12 mouse cellular contexts compared by ENCODE assay signal in the genomic region with DNA sequence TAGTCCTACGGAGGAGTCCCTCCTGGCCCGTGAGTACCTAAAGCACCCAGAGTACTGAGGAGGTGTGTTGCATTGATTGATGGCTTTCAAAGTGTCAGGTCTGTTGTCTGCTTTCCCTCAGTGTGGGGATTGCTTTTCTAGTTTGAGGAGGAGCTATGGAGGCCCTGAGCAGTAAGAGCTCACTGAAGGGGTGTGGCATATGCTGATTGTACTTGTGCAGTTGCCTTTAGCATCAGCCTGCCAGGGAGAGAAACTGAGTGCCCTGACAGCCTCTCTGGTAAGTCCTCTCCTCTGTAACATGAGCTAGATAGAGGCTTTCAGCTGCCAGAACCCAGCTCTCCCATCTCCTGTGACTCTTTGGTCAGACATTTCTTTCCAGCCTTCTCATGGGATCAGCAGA. TPM values are rescaled to one million over a fixed set of nuclear protein-coding genes. Genes with fewer than 3 reads are reported as not detected.
A peak's percentile ranks its signal among the peaks of the same experiment; 100 is the strongest.
DNase-seq lines count a peak whose midpoint lies in the region; ATAC-seq lines count a peak whose summit lies in the region.
"Had no signal": no experiment of that assay in that cellular context is flagged by ENCODE, and none has a peak within 500 bp of the region (broad histone marks: within the 10 kb centered on the region; RNA-seq: fewer than 3 reads in every experiment).

No protein-coding gene starts in this region.

- H3K9ac ChIP-seq in embryonic facial prominence, embryonic 14.5 days (ENCODE audit: low read depth, low read length) = peak overlapping the region; percentile 42
- no peak overlapping the region for H3K9ac ChIP-seq in lung, embryonic 15.5 days
- H3K9ac ChIP-seq in liver, embryonic 11.5 days (ENCODE audit: low read depth, low read length) = no peak overlapping the region
- no peak overlapping the region for H3K9ac ChIP-seq in forebrain, embryonic 13.5 days
- H3K9ac ChIP-seq: embryonic facial prominence, embryonic 13.5 days; lung, embryonic 14.5 days had no signal

- H3K27ac ChIP-seq in embryonic facial prominence, embryonic 14.5 days (replicated peaks; ENCODE audit: low read depth, low read length) = no peak overlapping the region
- H3K27ac ChIP-seq in embryonic facial prominence, embryonic 10.5 days (replicated peaks) = no peak overlapping the region
- peak overlapping the region; percentile 96 for H3K27ac ChIP-seq in lung, embryonic 15.5 days
- no peak overlapping the region for H3K27ac ChIP-seq in liver, embryonic 11.5 days (ENCODE audit: low read depth, low read length)
- no peak overlapping the region for H3K27ac ChIP-seq in forebrain, embryonic 13.5 days

- WGBS in embryonic facial prominence, embryonic 14.5 days = 75% methylated on average over 2 of the region's 2 CpGs
- WGBS in embryonic facial prominence, embryonic 10.5 days = 68% methylated on average over 2 of the region's 2 CpGs
- WGBS in lung, embryonic 15.5 days = 43% methylated on average over 2 of the region's 2 CpGs
- 48% methylated on average over 2 of the region's 2 CpGs for WGBS in liver, embryonic 11.5 days
- WGBS in forebrain, embryonic 13.5 days = 84% methylated on average over 2 of the region's 2 CpGs

- no peak overlapping the region for H3K4me3 ChIP-seq in embryonic facial prominence, embryonic 14.5 days (ENCODE audit: low read depth, low read length)
- H3K4me3 ChIP-seq in embryonic facial prominence, embryonic 10.5 days = no peak overlapping the region
- H3K4me3 ChIP-seq in lung, embryonic 15.5 days = no peak overlapping the region
- H3K4me3 ChIP-seq in liver, embryonic 11.5 days (ENCODE audit: low read depth, low read length) = no peak overlapping the region
- no peak overlapping the region for H3K4me3 ChIP-seq in forebrain, embryonic 13.5 days
- H3K4me3 ChIP-seq: embryonic facial prominence, embryonic 13.5 days had no signal

- H3K27me3 ChIP-seq in embryonic facial prominence, embryonic 14.5 days (replicated peaks; ENCODE audit: control insufficient read depth, insufficient read depth, low read length) = no peaks in the 10 kb centered on the region
- no peaks in the 10 kb centered on the region for H3K27me3 ChIP-seq in embryonic facial prominence, embryonic 10.5 days (replicated peaks; ENCODE audit: low read depth, poor library complexity, severe bottlenecking)
- no peaks in the 10 kb centered on the region for H3K27me3 ChIP-seq in lung, embryonic 15.5 days
- no peaks in the 10 kb centered on the region for H3K27me3 ChIP-seq in liver, embryonic 11.5 days (replicated peaks; ENCODE audit: control insufficient read depth, insufficient read depth, low read length)
- no peaks in the 10 kb centered on the region for H3K27me3 ChIP-seq in forebrain, embryonic 13.5 days
- H3K27me3 ChIP-seq: embryonic facial prominence, embryonic 13.5 days had no signal

- DNase-seq in embryonic facial prominence, embryonic 14.5 days (ENCODE audit: low spot score) = no peak
- DNase-seq in embryonic facial prominence, embryonic 10.5 days (ENCODE audit: low spot score) = no peak
- no peak for DNase-seq in lung, postnatal 36 days
- no peak for DNase-seq in liver, embryonic 11.5 days (ENCODE audit: low spot score)
- peak; percentile 73 for DNase-seq in thymus, postnatal 0 days (ENCODE audit: low spot score)
- DNase-seq in urinary bladder, adult 2 months (ENCODE audit: low spot score) = no peak
- DNase-seq: adrenal gland, adult 2 months; lung, embryonic 14.5 days; right cerebral cortex, adult 18-20 months had no signal

- H3K36me3 ChIP-seq in embryonic facial prominence, embryonic 14.5 days (ENCODE audit: control insufficient read depth, insufficient read depth, low read length) = 0 out of 2 replicates have a peak, but pooled peaks cover 5% of the 10 kb centered on the region
- H3K36me3 ChIP-seq in embryonic facial prominence, embryonic 10.5 days (replicated peaks) = 0 out of 2 replicates have a peak, but pooled peaks cover 5% of the 10 kb centered on the region
- H3K36me3 ChIP-seq in lung, embryonic 15.5 days = no peaks in the 10 kb centered on the region
- no peaks in the 10 kb centered on the region for H3K36me3 ChIP-seq in liver, embryonic 11.5 days (ENCODE audit: control insufficient read depth, insufficient read depth, low read length)
- H3K36me3 ChIP-seq in forebrain, embryonic 13.5 days (ENCODE audit: poor library complexity, severe bottlenecking) = no peaks in the 10 kb centered on the region

- H3K9me3 ChIP-seq in embryonic facial prominence, embryonic 14.5 days (ENCODE audit: control insufficient read depth, low read length) = no peaks in the 10 kb centered on the region
- no peaks in the 10 kb centered on the region for H3K9me3 ChIP-seq in embryonic facial prominence, embryonic 10.5 days
- H3K9me3 ChIP-seq in lung, embryonic 15.5 days = no peaks in the 10 kb centered on the region
- H3K9me3 ChIP-seq in liver, embryonic 11.5 days (ENCODE audit: control insufficient read depth, low read length) = no peaks in the 10 kb centered on the region
- H3K9me3 ChIP-seq in forebrain, embryonic 13.5 days (replicated peaks) = no peaks in the 10 kb centered on the region
- H3K9me3 ChIP-seq: embryonic facial prominence, embryonic 13.5 days had no signal

- no peak for ATAC-seq in embryonic facial prominence, embryonic 14.5 days (ENCODE audit: low read depth)
- ATAC-seq in lung, embryonic 15.5 days (ENCODE audit: borderline replicate concordance, extremely low read depth, low FRiP score, low TSS enrichment) = no peak
- no peak for ATAC-seq in liver, embryonic 11.5 days (replicated peaks; ENCODE audit: low FRiP score)
- ATAC-seq in forebrain, embryonic 13.5 days = no peak

- H3K4me1 ChIP-seq in embryonic facial prominence, embryonic 14.5 days (ENCODE audit: control insufficient read depth, insufficient read depth, low read length) = peaks cover 49% of the 10 kb centered on the region
- peaks cover 75% of the 10 kb centered on the region for H3K4me1 ChIP-seq in embryonic facial prominence, embryonic 10.5 days
- H3K4me1 ChIP-seq in lung, embryonic 15.5 days = peaks cover 70% of the 10 kb centered on the region
- H3K4me1 ChIP-seq in liver, embryonic 11.5 days (replicated peaks; ENCODE audit: control insufficient read depth, insufficient read depth, low read length) = peaks cover 70% of the 10 kb centered on the region
- peaks cover 47% of the 10 kb centered on the region for H3K4me1 ChIP-seq in forebrain, embryonic 13.5 days

- no peak overlapping the region for H3K4me2 ChIP-seq in embryonic facial prominence, embryonic 14.5 days (ENCODE audit: low read depth, low read length)
- no peak overlapping the region for H3K4me2 ChIP-seq in lung, embryonic 15.5 days
- peak overlapping the region; percentile 86; the same call in 1 of the 2 replicates for H3K4me2 ChIP-seq in liver, embryonic 11.5 days
- no peak overlapping the region for H3K4me2 ChIP-seq in forebrain, embryonic 13.5 days
- H3K4me2 ChIP-seq: embryonic facial prominence, embryonic 13.5 days; lung, embryonic 14.5 days had no signal

RNA-seq across cellular contexts. Expression of gene Mgat1, which starts 3.3 kb away (rescaled TPM):
- 66.0 and 67.3 TPM in 2 replicates for polyA plus RNA-seq in embryonic facial prominence, embryonic 14.5 days (2014; fragmentation: Nextera tagmentation; extraction: Ambion mirVana)
- 34.8 and 40.3 TPM in 2 replicates for polyA plus RNA-seq in embryonic facial prominence, embryonic 10.5 days (2016; fragmentation: Nextera tagmentation; extraction: Ambion mirVana)
- 65.0 and 69.6 TPM in 2 replicates for polyA plus RNA-seq in lung, embryonic 15.5 days (2015; fragmentation: Nextera tagmentation; extraction: Ambion mirVana)
- polyA plus RNA-seq in liver, embryonic 11.5 days (2014; fragmentation: Nextera tagmentation; extraction: Ambion mirVana) = 41.7 and 43.3 TPM in 2 replicates
- polyA plus RNA-seq in thymus, postnatal 0 days (2015; fragmentation: Nextera tagmentation; extraction: Ambion mirVana) = 82.0 and 82.7 TPM in 2 replicates
- 61.8 and 63.4 TPM in 2 replicates for polyA plus RNA-seq in urinary bladder, adult 2 months (2012; rRNA removed)
- polyA plus RNA-seq in forebrain, embryonic 13.5 days (2015; fragmentation: Nextera tagmentation; extraction: Ambion mirVana) = 25.5 and 30.6 TPM in 2 replicates

RNA-seq across cellular contexts. Expression of gene Olfr1393, which starts 30.8 kb away (rescaled TPM):
- polyA plus RNA-seq in embryonic facial prominence, embryonic 14.5 days (2014; fragmentation: Nextera tagmentation; extraction: Ambion mirVana) = 0.10 TPM in 1 of 2 replicates, not detected in the other
- polyA plus RNA-seq in embryonic facial prominence, embryonic 10.5 days (2016; fragmentation: Nextera tagmentation; extraction: Ambion mirVana) = 0.10 TPM in 1 of 2 replicates, not detected in the other
- not detected in 2 replicates for polyA plus RNA-seq in lung, embryonic 15.5 days (2015; fragmentation: Nextera tagmentation; extraction: Ambion mirVana)
- 0.13 TPM in 1 of 2 replicates, not detected in the other for polyA plus RNA-seq in liver, embryonic 11.5 days (2014; fragmentation: Nextera tagmentation; extraction: Ambion mirVana)
- not detected in 2 replicates for polyA plus RNA-seq in thymus, postnatal 0 days (2015; fragmentation: Nextera tagmentation; extraction: Ambion mirVana)
- 0.06 and 0.12 TPM in 2 replicates for polyA plus RNA-seq in urinary bladder, adult 2 months (2012; rRNA removed)
- polyA plus RNA-seq in forebrain, embryonic 13.5 days (2015; fragmentation: Nextera tagmentation; extraction: Ambion mirVana) = 0.08 and 0.13 TPM in 2 replicates
- polyA plus RNA-seq: adrenal gland, adult 2 months; embryonic facial prominence, embryonic 13.5 days; lung, embryonic 14.5 days had no signal

RNA-seq across cellular contexts. Expression of gene Olfr1392, which starts 37.8 kb away (rescaled TPM):
- 0.07 TPM in 1 of 2 replicates, not detected in the other for polyA plus RNA-seq in embryonic facial prominence, embryonic 14.5 days (2014; fragmentation: Nextera tagmentation; extraction: Ambion mirVana)
- polyA plus RNA-seq in embryonic facial prominence, embryonic 10.5 days (2016; fragmentation: Nextera tagmentation; extraction: Ambion mirVana) = 0.06 TPM in 1 of 2 replicates, not detected in the other
- not detected in 2 replicates for polyA plus RNA-seq in lung, embryonic 15.5 days (2015; fragmentation: Nextera tagmentation; extraction: Ambion mirVana)
- polyA plus RNA-seq in liver, embryonic 11.5 days (2014; fragmentation: Nextera tagmentation; extraction: Ambion mirVana) = not detected in 2 replicates
- polyA plus RNA-seq in thymus, postnatal 0 days (2015; fragmentation: Nextera tagmentation; extraction: Ambion mirVana) = not detected in 2 replicates
- polyA plus RNA-seq in urinary bladder, adult 2 months (2012; rRNA removed) = 0.10 and 0.15 TPM in 2 replicates
- not detected in 2 replicates for polyA plus RNA-seq in forebrain, embryonic 13.5 days (2015; fragmentation: Nextera tagmentation; extraction: Ambion mirVana)
- polyA plus RNA-seq: embryonic facial prominence, embryonic 13.5 days; lung, embryonic 14.5 days had no signal

RNA-seq across cellular contexts. Expression of gene Zfp62, which starts 44.2 kb away (rescaled TPM):
- 40.4 and 42.0 TPM in 2 replicates for polyA plus RNA-seq in embryonic facial prominence, embryonic 14.5 days (2014; fragmentation: Nextera tagmentation; extraction: Ambion mirVana)
- 46.8 and 50.0 TPM in 2 replicates for polyA plus RNA-seq in embryonic facial prominence, embryonic 10.5 days (2016; fragmentation: Nextera tagmentation; extraction: Ambion mirVana)
- 37.6 and 40.3 TPM in 2 replicates for polyA plus RNA-seq in lung, embryonic 15.5 days (2015; fragmentation: Nextera tagmentation; extraction: Ambion mirVana)
- 30.9 and 32.2 TPM in 2 replicates for polyA plus RNA-seq in liver, embryonic 11.5 days (2014; fragmentation: Nextera tagmentation; extraction: Ambion mirVana)
- polyA plus RNA-seq in thymus, postnatal 0 days (2015; fragmentation: Nextera tagmentation; extraction: Ambion mirVana) = 33.8 and 36.1 TPM in 2 replicates
- 12.4 and 17.0 TPM in 2 replicates for polyA plus RNA-seq in urinary bladder, adult 2 months (2012; rRNA removed)
- 58.5 and 58.6 TPM in 2 replicates for polyA plus RNA-seq in forebrain, embryonic 13.5 days (2015; fragmentation: Nextera tagmentation; extraction: Ambion mirVana)

RNA-seq across cellular contexts. Expression of gene Olfr10, which starts 57.3 kb away (rescaled TPM):
- not detected in 2 replicates for polyA plus RNA-seq in embryonic facial prominence, embryonic 14.5 days (2014; fragmentation: Nextera tagmentation; extraction: Ambion mirVana)
- polyA plus RNA-seq in embryonic facial prominence, embryonic 10.5 days (2016; fragmentation: Nextera tagmentation; extraction: Ambion mirVana) = not detected in 2 replicates
- not detected in 2 replicates for polyA plus RNA-seq in lung, embryonic 15.5 days (2015; fragmentation: Nextera tagmentation; extraction: Ambion mirVana)
- polyA plus RNA-seq in liver, embryonic 11.5 days (2014; fragmentation: Nextera tagmentation; extraction: Ambion mirVana) = not detected in 2 replicates
- not detected in 2 replicates for polyA plus RNA-seq in thymus, postnatal 0 days (2015; fragmentation: Nextera tagmentation; extraction: Ambion mirVana)
- polyA plus RNA-seq in urinary bladder, adult 2 months (2012; rRNA removed) = not detected in 2 replicates
- polyA plus RNA-seq in forebrain, embryonic 13.5 days (2015; fragmentation: Nextera tagmentation; extraction: Ambion mirVana) = not detected in 2 replicates
- polyA plus RNA-seq: adrenal gland, adult 2 months; embryonic facial prominence, embryonic 13.5 days; lung, embryonic 14.5 days had no signal
